Mouse (Mus musculus): Measurements from ENCODE around the gene Dgcr8.
A peak's percentile ranks its signal among the peaks of the same experiment; 100 is the strongest.

Dgcr8 gene

DNA sequence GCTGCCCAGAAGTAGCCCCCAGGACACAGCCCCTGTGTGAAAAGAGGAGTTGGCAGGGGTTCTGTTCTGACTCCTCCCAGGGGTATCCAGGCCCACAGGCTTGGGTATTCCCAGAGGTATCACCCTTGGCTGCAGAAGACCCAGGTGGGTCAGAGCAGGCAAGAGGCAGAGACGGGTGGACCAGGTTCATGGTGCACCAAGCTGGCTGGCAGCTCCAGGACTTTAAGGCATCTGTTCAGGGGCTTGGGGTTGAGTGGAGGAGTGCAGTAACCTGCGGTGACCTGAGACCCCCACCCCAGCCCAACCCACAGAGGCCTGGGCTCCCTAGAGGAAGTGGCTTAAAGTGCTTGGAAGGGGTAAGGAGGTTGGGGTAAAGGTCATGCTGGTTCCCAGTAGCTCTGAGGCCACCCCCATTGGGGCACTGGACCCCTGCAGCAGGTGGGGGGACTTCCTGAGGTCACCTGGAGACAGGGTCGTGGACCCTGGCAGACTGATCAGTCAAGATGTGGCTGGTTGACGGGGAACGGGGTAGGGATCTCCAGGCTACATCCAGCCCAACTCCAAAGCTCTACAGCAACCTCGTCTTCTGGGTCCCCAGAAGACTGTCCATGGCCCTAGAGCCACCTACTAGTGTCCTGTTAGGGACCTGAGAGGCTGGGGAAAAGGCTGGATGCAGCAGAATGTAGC, 68.0 kb downstream of the Dgcr8 start:
- no peak for DNase-seq (ENCODE audit: low spot score)

DNA sequence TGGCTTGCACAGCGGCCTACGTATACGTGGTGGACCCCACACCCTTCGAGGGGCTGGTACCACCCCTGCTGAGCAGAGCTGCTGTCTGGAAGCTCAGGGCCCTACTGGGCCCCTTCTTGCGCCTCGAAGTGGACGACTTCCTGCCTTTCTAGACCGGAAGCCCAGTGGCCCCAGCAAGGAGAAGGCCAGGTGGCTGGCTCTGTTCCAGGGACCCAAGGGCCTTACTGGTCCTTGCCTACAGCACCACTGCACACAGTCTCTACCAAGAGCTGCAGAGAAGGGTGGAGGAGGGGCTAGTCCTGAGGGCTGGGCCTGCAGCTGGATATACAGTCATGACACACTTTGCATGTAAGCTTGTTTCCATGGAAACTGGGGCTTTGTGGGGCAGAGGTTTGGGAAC, 69.0 kb downstream of the Dgcr8 start:
- no peak for DNase-seq (ENCODE audit: low spot score)

DNA sequence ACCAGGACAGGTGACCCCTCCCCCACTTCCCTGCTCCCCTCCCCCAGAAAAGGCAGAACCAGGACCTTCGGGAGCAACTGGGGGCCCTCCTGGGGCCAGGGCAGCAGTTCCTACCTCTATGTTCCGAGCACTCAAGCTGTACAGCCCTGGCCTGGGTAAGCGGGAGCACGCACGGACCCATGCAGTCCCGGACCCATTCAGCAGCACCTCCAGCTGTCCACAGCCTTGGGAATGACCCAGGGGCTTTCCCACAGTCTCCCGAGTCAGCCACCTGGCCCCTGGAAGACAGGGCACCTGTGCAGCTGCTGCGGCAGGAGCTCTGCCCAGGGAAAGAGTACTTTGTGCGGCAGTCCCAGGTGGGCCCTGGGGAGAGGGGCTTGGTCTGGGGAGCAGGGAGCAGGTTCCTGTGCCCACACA, 70.5 kb downstream of the Dgcr8 start:
- no peak for DNase-seq (ENCODE audit: low spot score)

- DNase-seq (ENCODE audit: low spot score): no peak
These were observed 71.5 kb downstream of the Dgcr8 start, which contains the start of gene Ccdc188 for GRCm38 (mm10) chr16:18217579-18217978. Ccdc188 (plus strand) TSS chr16:18217879.

DNA sequence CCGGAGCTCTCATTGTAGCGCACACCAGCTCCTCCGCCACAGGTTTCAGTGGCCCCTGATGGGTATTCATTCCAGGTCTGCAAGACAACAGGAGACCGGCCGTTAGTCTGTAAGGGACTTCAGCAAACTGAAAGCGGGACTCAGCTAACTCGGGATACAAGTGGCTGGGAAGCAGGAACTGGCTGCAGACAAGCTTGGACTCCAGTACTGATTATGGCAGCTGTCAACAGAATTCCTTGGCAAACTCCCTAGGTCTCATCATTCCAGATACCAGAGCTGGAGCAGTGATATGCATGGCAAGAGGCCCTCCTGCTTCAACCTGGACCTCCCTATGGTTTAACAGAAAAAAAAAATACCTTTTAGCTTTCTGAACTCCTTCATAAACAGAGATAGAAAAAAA, 74.2 kb downstream of the Dgcr8 start:
- DNase-seq (ENCODE audit: low spot score): no peak

- DNase-seq (ENCODE audit: low spot score): peak; percentile 72
These were observed 75.4 kb downstream of the Dgcr8 start for GRCm38 (mm10) chr16:18213689-18214088.

- peak; percentile 95 for DNase-seq (ENCODE audit: low spot score)
These were observed 77.5 kb downstream of the Dgcr8 start for GRCm38 (mm10) chr16:18211417-18212171.

DNA sequence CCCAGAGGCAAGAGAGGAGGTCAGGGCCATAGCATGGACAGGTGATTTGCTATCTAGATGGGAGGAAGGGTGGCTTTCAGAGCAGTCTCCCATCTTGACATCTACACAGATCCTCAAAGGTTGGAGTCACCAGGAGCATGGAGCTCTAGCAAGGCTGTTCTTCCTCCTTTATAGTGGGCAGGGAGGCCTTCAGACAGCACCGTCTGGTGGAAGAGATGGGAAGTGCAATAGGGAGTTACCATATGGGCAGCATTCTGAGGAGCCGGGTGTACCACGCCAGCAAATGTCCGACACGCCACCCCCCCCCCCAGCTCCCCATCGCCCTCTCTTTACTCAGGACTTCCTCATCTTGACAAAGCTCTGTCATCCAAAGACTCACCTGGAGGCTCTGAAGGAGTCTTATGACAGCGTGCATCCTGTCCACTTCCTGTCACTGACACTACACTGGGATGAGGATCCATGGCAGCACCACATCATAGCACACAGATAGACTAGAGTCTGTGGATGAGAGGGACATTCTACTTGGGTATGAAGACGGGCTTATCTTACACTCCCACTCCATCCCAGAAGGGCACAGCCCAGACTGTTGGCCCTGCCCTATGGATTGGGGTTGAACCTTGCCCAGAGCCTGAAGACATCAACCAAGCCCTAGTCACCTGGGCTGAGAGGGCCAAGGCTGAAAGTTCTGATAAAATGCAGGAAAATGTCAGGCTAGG, 78.2 kb downstream of the Dgcr8 start:
- DNase-seq (ENCODE audit: low spot score): peak; percentile 88

Measured in layer of hippocampus, adult 11-12 months (tissue).